Mouse (Mus musculus) ES-Bruce4 (cell line): ENCODE measurements around the gene Rassf2. TPM values are rescaled to one million over a fixed set of nuclear protein-coding genes. Genes with fewer than 3 reads are reported as not detected.

Experiments used
- H3K27ac ChIP-seq: 2 replicates; pipeline ENCODE4 v1.5.1; 2012; ENCODE audit warnings: low read length, inconsistent platforms; ENCODE audit not compliant: insufficient read depth
- H3K27me3 ChIP-seq: 2 replicates; pipeline ENCODE4 v1.6.1; 2012; ENCODE audit warnings: mild to moderate bottlenecking, low read length, inconsistent platforms; ENCODE audit not compliant: control insufficient read depth, poor library complexity, insufficient read depth, severe bottlenecking
- H3K36me3 ChIP-seq: 2 replicates; pipeline ENCODE4 v1.6.1; 2012; ENCODE audit warnings: inconsistent platforms, mild to moderate bottlenecking, low read length, moderate library complexity; ENCODE audit not compliant: control insufficient read depth, poor library complexity, insufficient read depth, severe bottlenecking
- H3K4me1 ChIP-seq: one replicate; pipeline ENCODE4 v1.8.1; 2011; ENCODE audit warnings: low read length; ENCODE audit not compliant: control insufficient read depth, insufficient read depth
- H3K4me3 ChIP-seq: 2 replicates; pipeline ENCODE4 v1.5.1; 2011; ENCODE audit warnings: low read depth, mild to moderate bottlenecking, low read length
- H3K9ac ChIP-seq: 2 replicates; pipeline ENCODE4 v1.6.1; 2012; ENCODE audit warnings: low read depth, mild to moderate bottlenecking, inconsistent platforms; ENCODE audit not compliant: poor library complexity, severe bottlenecking
- H3K9me3 ChIP-seq: replicated peaks from 2 replicates; pipeline ENCODE4 v1.6.1; 2012; ENCODE audit warnings: mild to moderate bottlenecking, low read length, inconsistent platforms; ENCODE audit not compliant: control insufficient read depth, poor library complexity, insufficient read depth, severe bottlenecking
- CTCF ChIP-seq: IDR thresholded peaks from one replicate; pipeline ENCODE4 v1.8.1; 2011; ENCODE audit warnings: low read depth, low read length
- EP300 ChIP-seq: IDR thresholded peaks from 2 replicates; pipeline ENCODE4 v1.6.1; 2011; ENCODE audit warnings: low read depth, low read length; ENCODE audit not compliant: insufficient read depth
- POLR2A ChIP-seq: IDR thresholded peaks from one replicate; pipeline ENCODE4 v1.8.1; 2011; ENCODE audit warnings: low read length; ENCODE audit not compliant: insufficient read depth
- polyA plus RNA-seq: library from polyadenylated mRNA; stranded (reverse); fragments of >200 nt; gene quantifications from 2 replicates; pipeline ENCODE4 v1.2.4, GENCODE M21; 2011; ENCODE audit warnings: low read depth; ENCODE audit not compliant: missing spikeins, insufficient read depth, insufficient read length

Rassf2 gene
- polyA plus RNA-seq, 1 experiment: 4.3 TPM

DNA sequence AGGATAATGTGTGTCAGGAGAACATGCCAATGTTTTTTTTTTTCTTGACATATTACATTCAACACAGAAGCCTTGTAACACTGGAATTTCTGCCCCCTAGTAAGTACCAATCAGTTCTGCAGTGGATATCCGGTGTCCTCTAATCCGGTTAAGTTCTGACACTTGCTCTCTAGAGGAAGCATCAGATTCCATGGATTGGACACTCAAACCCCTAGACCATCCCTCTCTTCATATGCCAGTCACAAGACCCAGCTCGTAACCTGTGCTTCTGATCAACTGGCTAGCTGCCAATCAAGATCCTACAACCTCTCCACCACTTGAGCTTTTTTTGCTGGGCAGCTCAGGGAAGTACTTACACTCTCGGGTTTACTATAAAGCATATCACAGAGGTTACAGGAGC lies 8.4 kb downstream of the Rassf2 start:
- Histone ChIP-seq H3K9me3 (no peaks in the 10 kb centered on the region), H3K27me3 (no peaks in the 10 kb centered on the region), H3K4me3 (no peak overlapping the region), H3K9ac (no peak overlapping the region), H3K27ac (no peak overlapping the region), H3K36me3 (no peaks in the 10 kb centered on the region), H3K4me1 (no peaks in the 10 kb centered on the region)
- no peak for TF ChIP-seq CTCF
- TF ChIP-seq POLR2A: no peak
- TF ChIP-seq EP300: no peak

DNA sequence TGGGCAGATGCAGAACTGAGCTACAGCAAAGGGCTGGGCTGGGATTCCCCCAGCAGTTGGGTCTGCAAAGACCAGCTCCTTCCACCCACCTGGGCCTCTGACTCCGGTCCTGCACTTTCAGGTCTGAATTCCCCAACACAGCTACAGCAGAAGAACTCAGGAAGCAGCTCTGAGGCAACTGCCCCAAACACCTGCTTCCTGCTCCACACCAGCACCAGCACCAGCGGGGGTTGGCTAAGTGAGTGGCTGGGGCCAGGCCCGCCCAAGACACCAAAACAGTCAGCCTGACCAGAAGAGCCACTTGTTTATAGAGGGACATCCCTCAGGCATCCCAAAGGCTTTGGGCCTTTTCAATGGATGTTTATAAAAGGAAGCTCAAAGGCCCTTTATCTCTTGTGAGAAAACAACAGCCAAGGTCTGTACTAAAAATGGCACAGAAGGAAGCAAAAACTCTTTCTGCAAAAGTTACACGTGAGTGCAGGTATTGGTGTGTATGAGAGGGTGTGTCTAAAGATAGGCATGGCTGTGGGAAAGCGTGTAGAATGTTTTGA lies 9.0 kb downstream of the Rassf2 start:
- no peaks in the 10 kb centered on the region for H3K27me3 ChIP-seq
- H3K4me1 ChIP-seq: no peaks in the 10 kb centered on the region
- H3K9ac ChIP-seq: no peak overlapping the region
- TF ChIP-seq POLR2A (no peak), EP300 (no peak), CTCF (no peak)
- H3K9me3 ChIP-seq: no peaks in the 10 kb centered on the region
- no peak overlapping the region for H3K27ac ChIP-seq
- H3K36me3 ChIP-seq: no peaks in the 10 kb centered on the region
- H3K4me3 ChIP-seq: no peak overlapping the region

- no peak overlapping the region for H3K4me3 ChIP-seq
- no peaks in the 10 kb centered on the region for H3K9me3 ChIP-seq
- TF ChIP-seq POLR2A (no peak), EP300 (no peak), CTCF (no peak)
- H3K36me3 ChIP-seq: no peaks in the 10 kb centered on the region
- no peak overlapping the region for H3K27ac ChIP-seq
- H3K4me1 ChIP-seq: no peaks in the 10 kb centered on the region
- H3K27me3 ChIP-seq: no peaks in the 10 kb centered on the region
- no peak overlapping the region for H3K9ac ChIP-seq
Measured at GRCm38 (mm10) chr2:132020420-132020819, 9.6 kb downstream of the Rassf2 start.

DNA sequence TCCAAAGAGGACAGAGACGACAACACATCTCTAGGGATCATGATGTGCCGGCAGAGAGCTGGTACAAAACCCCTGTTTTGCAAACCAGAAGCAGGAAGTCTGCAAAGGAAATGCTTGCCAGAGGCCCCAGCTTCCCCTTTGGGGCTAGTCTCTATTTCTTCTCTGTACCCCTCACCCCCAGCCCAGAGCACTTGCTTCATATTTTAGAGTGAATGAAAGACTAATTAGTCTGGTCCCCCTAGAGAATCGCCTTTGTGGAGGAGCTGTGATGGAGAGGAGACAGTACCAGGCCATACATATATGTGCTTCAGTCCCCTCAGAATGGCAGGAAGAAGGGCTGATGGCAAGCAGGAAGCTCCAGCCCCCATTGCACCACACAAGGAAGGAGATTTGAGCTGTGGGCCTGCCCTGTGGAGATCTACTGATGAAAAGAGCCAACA lies 10.7 kb downstream of the Rassf2 start:
- Histone ChIP-seq H3K4me1 (no peaks in the 10 kb centered on the region), H3K9me3 (no peaks in the 10 kb centered on the region), H3K27me3 (no peaks in the 10 kb centered on the region), H3K36me3 (no peaks in the 10 kb centered on the region), H3K4me3 (no peak overlapping the region), H3K9ac (no peak overlapping the region), H3K27ac (no peak overlapping the region)
- TF ChIP-seq POLR2A (no peak), CTCF (no peak), EP300 (no peak)

GRCm38 (mm10) chr2:132018156-132018555 lies 11.9 kb downstream of the Rassf2 start:
- Histone ChIP-seq H3K36me3 (no peaks in the 10 kb centered on the region), H3K9me3 (no peaks in the 10 kb centered on the region), H3K27ac (no peak overlapping the region), H3K4me1 (no peaks in the 10 kb centered on the region), H3K27me3 (no peaks in the 10 kb centered on the region), H3K4me3 (no peak overlapping the region), H3K9ac (no peak overlapping the region)
- no peak for TF ChIP-seq EP300
- TF ChIP-seq CTCF: no peak
- TF ChIP-seq POLR2A: no peak

DNA sequence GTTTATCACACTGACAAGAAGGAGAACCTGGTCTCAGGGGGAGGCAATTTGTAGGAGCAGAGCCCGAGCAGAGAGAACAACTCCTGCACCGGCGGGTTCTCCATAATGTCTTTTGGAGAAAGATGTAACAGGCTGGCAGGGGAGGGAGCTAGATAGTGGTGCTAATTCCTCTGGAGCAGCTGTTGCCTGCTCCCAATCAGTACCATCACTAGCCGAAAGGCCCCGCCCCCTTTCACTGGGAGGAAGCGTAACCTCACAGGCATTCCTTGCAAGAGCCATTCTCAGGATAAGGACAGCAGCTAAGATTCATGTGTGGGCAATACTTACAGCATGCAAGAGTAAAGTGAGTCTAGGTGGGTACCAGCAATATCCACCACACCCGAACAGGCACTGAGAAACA lies 12.4 kb downstream of the Rassf2 start:
- Histone ChIP-seq H3K27ac (no peak overlapping the region), H3K9ac (no peak overlapping the region), H3K36me3 (no peaks in the 10 kb centered on the region), H3K27me3 (no peaks in the 10 kb centered on the region), H3K9me3 (no peaks in the 10 kb centered on the region), H3K4me3 (no peak overlapping the region), H3K4me1 (no peaks in the 10 kb centered on the region)
- TF ChIP-seq EP300 (no peak), CTCF (no peak), POLR2A (no peak)
